Mouse (Mus musculus): ENCODE data around the gene Colq.

- TF ChIP-seq POLR2A (IDR thresholded peaks at IDR 0.05; ENCODE audit: insufficient read length, low read depth) (no peak), MAX (IDR thresholded peaks at IDR 0.05; ENCODE audit: low read depth) (no peak), USF1 (IDR thresholded peaks at IDR 0.05; ENCODE audit: low read depth) (no peak), E2F4 (IDR thresholded peaks at IDR 0.05; ENCODE audit: insufficient read depth) (no peak), POLR2AphosphoS2 (IDR thresholded peaks at IDR 0.05; ENCODE audit: insufficient read length, low read depth) (no peak), CEBPB (IDR thresholded peaks at IDR 0.05; ENCODE audit: insufficient read depth, poor library complexity, severe bottlenecking) (no peak), TCF3 (IDR thresholded peaks at IDR 0.05; ENCODE audit: insufficient read length, low read depth) (no peak), MYOD1 (IDR thresholded peaks at IDR 0.05; ENCODE audit: control insufficient read depth in 1 of 3, insufficient read length in 2 of 3, low read depth in 2 of 3) (no peak), REST (IDR thresholded peaks at IDR 0.05; ENCODE audit: insufficient read depth, insufficient read length) (no peak), MYOG (IDR thresholded peaks at IDR 0.05; ENCODE audit: control insufficient read depth in 1 of 3, insufficient read depth in 1 of 3, insufficient read length in 2 of 3, low read depth in 2 of 3) (peak in 1 of 3 experiments; percentile 20), TCF12 (IDR thresholded peaks at IDR 0.05; ENCODE audit: insufficient read depth, poor library complexity, severe bottlenecking) (no peak), SRF (IDR thresholded peaks at IDR 0.05; ENCODE audit: control insufficient read depth, insufficient read length, low read depth) (no peak)
Observed at GRCm38 (mm10) chr14:31557784-31558183, 33.4 kb downstream of the Colq start.

Measured in myocyte (in vitro differentiated cells).